Mouse (Mus musculus): ENCODE data around the gene Tmem269. TPM values are rescaled to one million over a fixed set of nuclear protein-coding genes. Genes with fewer than 3 reads are reported as not detected.

Tmem269 gene
- polyA plus RNA-seq (2011; ENCODE audit: insufficient read length, low read depth, missing spikeins): not detected in 2 replicates

GRCm38 (mm10) chr4:119218169-119218568 lies at the start of gene Tmem269:
TSS of gene Tmem269 (minus strand) at chr4:119218217.
- H3K4me1 ChIP-seq (ENCODE audit: control insufficient read depth, insufficient read depth, low read length): no peaks in the 10 kb centered on the region; the same call in 1 of the 2 replicates
- TF ChIP-seq POLR2A (IDR thresholded peaks at IDR 0.05; ENCODE audit: low read depth, low read length) (no peak), CTCF (IDR thresholded peaks at IDR 0.05; ENCODE audit: borderline replicate concordance, insufficient read depth, low read length) (no peak)
- H3K4me3 ChIP-seq (ENCODE audit: insufficient read depth, low read length): no peak within 1 kb of the TSS
- no peak within 1 kb of the TSS for H3K27ac ChIP-seq (ENCODE audit: insufficient read depth, low read length)

- TF ChIP-seq POLR2A (IDR thresholded peaks at IDR 0.05; ENCODE audit: low read depth, low read length): no peak
- TF ChIP-seq CTCF (IDR thresholded peaks at IDR 0.05; ENCODE audit: borderline replicate concordance, insufficient read depth, low read length): no peak
- Histone ChIP-seq H3K4me3 (ENCODE audit: insufficient read depth, low read length) (no peak overlapping the region), H3K27ac (ENCODE audit: insufficient read depth, low read length) (no peak overlapping the region), H3K4me1 (ENCODE audit: control insufficient read depth, insufficient read depth, low read length) (no peaks in the 10 kb centered on the region)
Observed at GRCm38 (mm10) chr4:119266606-119267005, 48.6 kb upstream of the Tmem269 start.

GRCm38 (mm10) chr4:119263459-119263858 lies 45.4 kb upstream of the Tmem269 start:
- Histone ChIP-seq H3K4me1 (ENCODE audit: control insufficient read depth, insufficient read depth, low read length) (no peaks in the 10 kb centered on the region), H3K27ac (ENCODE audit: insufficient read depth, low read length) (no peak overlapping the region), H3K4me3 (ENCODE audit: insufficient read depth, low read length) (no peak overlapping the region)
- TF ChIP-seq POLR2A (IDR thresholded peaks at IDR 0.05; ENCODE audit: low read depth, low read length) (no peak), CTCF (IDR thresholded peaks at IDR 0.05; ENCODE audit: borderline replicate concordance, insufficient read depth, low read length) (no peak)

GRCm38 (mm10) chr4:119262483-119262882 lies 44.5 kb upstream of the Tmem269 start:
- Histone ChIP-seq H3K4me1 (ENCODE audit: control insufficient read depth, insufficient read depth, low read length) (no peaks in the 10 kb centered on the region), H3K4me3 (ENCODE audit: insufficient read depth, low read length) (no peak overlapping the region), H3K27ac (ENCODE audit: insufficient read depth, low read length) (no peak overlapping the region)
- no peak for TF ChIP-seq CTCF (IDR thresholded peaks at IDR 0.05; ENCODE audit: borderline replicate concordance, insufficient read depth, low read length)
- TF ChIP-seq POLR2A (IDR thresholded peaks at IDR 0.05; ENCODE audit: low read depth, low read length): no peak

- Histone ChIP-seq H3K27ac (ENCODE audit: insufficient read depth, low read length) (no peak overlapping the region), H3K4me3 (ENCODE audit: insufficient read depth, low read length) (no peak overlapping the region), H3K4me1 (ENCODE audit: control insufficient read depth, insufficient read depth, low read length) (no peaks in the 10 kb centered on the region)
- TF ChIP-seq POLR2A (IDR thresholded peaks at IDR 0.05; ENCODE audit: low read depth, low read length): no peak
- TF ChIP-seq CTCF (IDR thresholded peaks at IDR 0.05; ENCODE audit: borderline replicate concordance, insufficient read depth, low read length): no peak
Observed at GRCm38 (mm10) chr4:119261087-119261713, 43.2 kb upstream of the Tmem269 start.

GRCm38 (mm10) chr4:119259344-119260254 lies 41.6 kb upstream of the Tmem269 start:
- H3K4me1 ChIP-seq (ENCODE audit: control insufficient read depth, insufficient read depth, low read length): no peaks in the 10 kb centered on the region
- no peak for TF ChIP-seq POLR2A (IDR thresholded peaks at IDR 0.05; ENCODE audit: low read depth, low read length)
- TF ChIP-seq CTCF (IDR thresholded peaks at IDR 0.05; ENCODE audit: borderline replicate concordance, insufficient read depth, low read length): no peak
- no peak overlapping the region for H3K4me3 ChIP-seq (ENCODE audit: insufficient read depth, low read length)

GRCm38 (mm10) chr4:119257083-119257482 lies 39.1 kb upstream of the Tmem269 start:
- no peak for TF ChIP-seq POLR2A (IDR thresholded peaks at IDR 0.05; ENCODE audit: low read depth, low read length)
- no peak for TF ChIP-seq CTCF (IDR thresholded peaks at IDR 0.05; ENCODE audit: borderline replicate concordance, insufficient read depth, low read length)
- Histone ChIP-seq H3K27ac (ENCODE audit: insufficient read depth, low read length) (no peak overlapping the region), H3K4me3 (ENCODE audit: insufficient read depth, low read length) (no peak overlapping the region), H3K4me1 (ENCODE audit: control insufficient read depth, insufficient read depth, low read length) (0 out of 2 replicates have a peak, but pooled peaks cover 5% of the 10 kb centered on the region)

More at GRCm38 (mm10) chr4:119259344-119260254, 41.6 kb upstream of the Tmem269 start:
- H3K27ac ChIP-seq (ENCODE audit: insufficient read depth, low read length): no peak overlapping the region

- Histone ChIP-seq H3K4me3 (ENCODE audit: insufficient read depth, low read length) (no peak within 1 kb of the TSS), H3K4me1 (ENCODE audit: control insufficient read depth, insufficient read depth, low read length) (0 out of 2 replicates have a peak, but pooled peaks cover 5% of the 10 kb centered on the region), H3K27ac (ENCODE audit: insufficient read depth, low read length) (no peak within 1 kb of the TSS)
- TF ChIP-seq POLR2A (IDR thresholded peaks at IDR 0.05; ENCODE audit: low read depth, low read length) (no peak), CTCF (IDR thresholded peaks at IDR 0.05; ENCODE audit: borderline replicate concordance, insufficient read depth, low read length) (no peak)
Observed at GRCm38 (mm10) chr4:119255351-119255750, 37.3 kb upstream of the Tmem269 start, which contains the start of gene Cldn19. TSS of gene Cldn19 (plus strand) at chr4:119255414.

GRCm38 (mm10) chr4:119254012-119254618 lies 36.1 kb upstream of the Tmem269 start:
- TF ChIP-seq POLR2A (IDR thresholded peaks at IDR 0.05; ENCODE audit: low read depth, low read length) (no peak), CTCF (IDR thresholded peaks at IDR 0.05; ENCODE audit: borderline replicate concordance, insufficient read depth, low read length) (no peak)
- H3K27ac ChIP-seq (ENCODE audit: insufficient read depth, low read length): no peak overlapping the region

More at GRCm38 (mm10) chr4:119254012-119254618, 36.1 kb upstream of the Tmem269 start:
- H3K4me3 ChIP-seq (ENCODE audit: insufficient read depth, low read length): no peak overlapping the region
- H3K4me1 ChIP-seq (ENCODE audit: control insufficient read depth, insufficient read depth, low read length): 0 out of 2 replicates have a peak, but pooled peaks cover 5% of the 10 kb centered on the region
